Mouse (Mus musculus): ENCODE measurements around the gene Rbx1.

Gene Rbx1

DNA sequence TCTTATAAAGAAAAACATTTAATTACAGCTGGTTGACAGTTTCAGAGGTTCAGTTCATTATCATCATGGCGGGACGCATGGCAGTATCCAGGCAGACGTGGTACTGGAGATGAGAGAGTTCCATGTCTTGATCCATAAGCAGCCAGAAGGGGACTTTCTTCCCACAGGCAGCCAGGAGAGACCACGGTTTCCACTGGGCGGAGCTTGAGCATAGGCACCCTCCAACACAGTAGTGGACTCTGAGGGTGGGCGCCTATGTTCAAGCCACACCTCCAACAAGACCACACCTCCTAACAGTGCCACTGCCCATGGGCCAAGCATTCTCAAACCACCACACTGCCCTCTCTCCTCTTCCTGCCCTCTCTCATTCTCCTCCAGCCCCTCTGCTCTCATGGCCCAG lies 17.6 kb downstream of the Rbx1 start:
- no peak for DNase-seq (ENCODE audit: low spot score)

DNA sequence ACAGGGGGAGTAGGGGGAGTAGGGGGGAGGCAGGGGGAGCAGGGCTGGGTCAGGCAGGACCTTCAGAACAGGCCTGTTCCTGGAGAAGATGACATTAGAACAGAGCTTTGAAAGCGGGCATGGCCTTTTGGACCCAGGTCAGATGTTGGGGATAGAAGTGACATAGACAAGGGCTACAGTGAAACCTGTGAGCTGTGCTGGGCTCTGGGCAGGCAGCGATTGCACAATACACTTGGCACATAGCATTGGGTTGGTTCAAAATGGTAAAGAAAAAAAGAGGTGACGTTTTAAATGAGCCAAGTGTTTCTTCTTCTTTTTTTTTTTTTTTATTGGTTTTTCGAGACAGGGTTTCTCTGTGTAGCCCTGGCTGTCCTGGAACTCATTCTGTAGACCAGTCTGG lies 19.4 kb downstream of the Rbx1 start:
- no peak for DNase-seq (ENCODE audit: low spot score)

DNA sequence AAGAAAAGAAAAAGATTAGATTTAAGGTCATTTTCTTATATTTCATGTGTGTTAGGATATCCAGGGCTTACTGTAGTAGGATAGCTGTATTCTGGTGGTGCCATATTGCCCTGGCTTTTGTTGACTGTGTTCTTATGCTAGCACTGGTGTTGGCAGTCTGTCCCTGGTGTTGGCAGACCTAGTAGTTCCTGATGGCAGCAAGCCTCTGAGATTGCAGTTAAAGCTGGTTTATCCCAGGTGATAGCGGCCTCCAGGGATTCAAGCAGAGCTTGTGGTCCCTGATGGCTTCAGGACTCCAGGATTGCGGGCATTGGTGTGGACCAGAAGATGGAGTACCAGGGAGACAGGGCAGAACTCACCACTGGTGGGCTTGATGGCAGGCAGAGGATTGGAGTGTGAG lies 37.4 kb downstream of the Rbx1 start:
- DNase-seq (ENCODE audit: low spot score) = no peak

DNA sequence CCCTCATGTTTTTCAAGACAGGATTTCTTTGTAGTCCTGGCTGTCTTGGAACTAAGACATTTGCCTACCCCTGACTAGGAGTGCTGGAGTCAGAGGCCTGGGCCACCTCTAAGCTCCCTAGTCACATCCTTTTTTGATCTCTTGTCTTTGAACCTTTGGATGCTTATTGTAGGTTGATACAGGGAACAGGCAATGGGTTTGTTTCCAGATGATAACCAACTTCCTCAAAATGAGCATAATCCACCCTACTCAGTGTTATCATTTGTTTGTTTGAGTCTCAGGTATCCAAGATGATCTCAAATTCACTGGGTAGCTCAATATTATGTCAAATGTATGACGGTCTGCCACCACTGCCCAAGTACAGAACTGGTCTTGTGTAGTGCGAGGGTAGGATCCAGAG lies 37.9 kb downstream of the Rbx1 start:
- DNase-seq (ENCODE audit: low spot score) = no peak

DNA sequence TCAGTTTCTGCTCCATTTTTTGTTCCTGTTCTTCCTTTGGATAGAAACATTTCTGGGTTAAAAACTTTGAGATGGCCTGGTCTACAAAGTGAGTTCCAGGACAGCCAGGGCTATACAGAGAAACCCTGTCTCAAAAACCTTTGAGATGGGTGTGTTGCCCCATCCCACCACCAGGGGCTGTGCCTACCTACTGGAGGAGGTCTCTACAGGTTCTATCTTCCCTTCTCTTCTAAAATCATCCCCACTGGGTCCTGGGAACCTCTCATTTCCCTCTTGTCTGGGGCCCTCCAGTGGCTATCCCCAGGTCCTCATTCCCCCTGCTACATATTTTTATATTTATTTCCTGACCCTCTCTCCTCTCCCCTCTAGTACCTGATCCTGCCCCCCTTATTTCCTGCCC lies 41.1 kb downstream of the Rbx1 start:
- peak; percentile 36 for DNase-seq (ENCODE audit: low spot score)

DNA sequence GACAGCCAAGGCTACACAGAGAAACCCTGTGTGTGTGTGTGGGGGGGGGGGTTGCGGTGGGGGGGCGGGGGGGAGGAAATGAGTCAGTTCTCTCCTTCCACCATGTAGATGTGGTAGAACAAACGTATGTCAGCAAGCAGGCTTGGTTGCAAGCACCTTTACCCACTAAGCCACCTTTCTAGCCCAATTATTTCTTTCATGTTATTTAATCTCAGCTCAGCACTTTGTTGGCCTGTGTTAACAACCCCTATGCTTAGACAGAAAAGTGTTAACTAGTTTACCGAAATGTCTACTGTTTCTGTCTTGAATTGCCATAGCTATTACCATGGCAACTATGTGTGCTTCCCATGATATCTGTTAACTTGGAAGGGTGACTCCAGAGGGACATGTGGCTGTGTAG lies 44.5 kb downstream of the Rbx1 start:
- DNase-seq (ENCODE audit: low spot score) = no peak

DNA sequence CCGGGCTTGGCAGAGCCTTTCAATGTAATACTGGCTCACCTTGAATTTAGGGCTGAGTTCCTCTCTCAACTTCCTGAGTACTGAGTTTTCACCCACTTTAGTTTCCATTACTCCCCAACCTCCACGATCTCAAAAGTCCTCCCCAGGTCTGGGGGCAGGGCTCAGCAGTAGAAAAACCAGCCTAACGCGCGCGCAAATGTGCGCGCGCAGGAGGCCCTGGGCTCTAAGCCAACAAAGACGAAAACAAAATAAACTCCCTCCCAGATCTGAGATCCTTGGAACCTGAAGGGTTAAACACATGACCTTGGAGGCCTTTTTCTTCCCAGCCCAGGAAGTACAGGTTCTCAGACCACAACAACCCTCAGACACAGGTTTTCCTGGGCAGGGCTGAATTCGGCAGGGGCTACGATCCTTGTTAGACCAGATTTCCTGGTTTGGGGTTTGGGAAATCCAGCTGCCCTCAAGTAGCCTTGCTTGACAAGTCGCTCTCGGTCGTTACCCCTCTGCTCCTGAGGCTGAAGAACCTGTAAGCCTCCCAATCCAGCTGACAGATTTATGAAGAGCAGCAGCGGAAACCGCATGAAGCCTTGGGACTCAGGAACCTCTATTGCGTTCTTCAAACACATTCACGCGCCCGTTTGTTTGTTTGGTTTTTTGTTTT lies 45.6 kb downstream of the Rbx1 start:
- peak; percentile 14 for DNase-seq (ENCODE audit: low spot score)

DNA sequence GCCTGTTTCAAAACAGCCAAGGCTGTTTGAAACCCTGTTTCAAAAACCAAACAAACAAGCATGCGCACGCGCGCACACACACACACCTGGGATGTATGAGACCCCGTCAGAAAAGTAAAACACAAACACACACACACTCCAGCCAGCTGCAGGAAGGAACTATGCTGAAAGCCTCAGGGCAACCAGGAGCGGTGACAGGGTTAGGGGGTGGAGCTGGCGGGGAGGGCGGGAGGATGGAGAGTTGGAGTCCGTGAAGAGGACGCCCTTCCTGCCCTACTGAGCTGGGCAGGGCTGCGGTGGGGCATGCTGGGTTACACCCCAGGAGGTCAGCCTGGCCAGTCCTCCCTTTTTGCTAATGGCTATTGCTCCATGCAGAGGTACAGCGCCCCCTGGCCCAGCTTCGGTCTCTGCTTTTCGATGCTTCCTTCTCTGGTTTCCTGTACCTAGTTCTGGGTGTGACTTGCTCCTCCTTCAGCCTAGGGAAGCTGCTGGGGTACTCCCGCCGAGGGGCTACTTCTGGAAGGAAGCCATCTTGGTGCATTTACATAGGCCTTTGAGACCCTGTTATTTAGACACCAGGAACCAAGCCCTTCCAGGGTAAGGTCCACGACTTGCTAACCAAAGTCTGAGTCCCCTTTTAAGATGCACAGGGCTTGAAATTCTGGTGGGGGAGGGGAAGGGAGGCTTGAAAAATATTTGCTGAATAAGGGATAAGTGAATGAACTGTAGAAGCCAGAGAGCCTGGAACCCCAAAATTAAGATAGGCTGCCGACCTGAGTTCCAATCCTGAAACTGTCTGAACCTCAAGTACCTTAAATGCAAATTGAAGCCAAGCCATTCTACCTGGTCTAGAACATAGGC lies 48.2 kb downstream of the Rbx1 start:
- DNase-seq (ENCODE audit: low spot score) = peak; percentile 82

DNA sequence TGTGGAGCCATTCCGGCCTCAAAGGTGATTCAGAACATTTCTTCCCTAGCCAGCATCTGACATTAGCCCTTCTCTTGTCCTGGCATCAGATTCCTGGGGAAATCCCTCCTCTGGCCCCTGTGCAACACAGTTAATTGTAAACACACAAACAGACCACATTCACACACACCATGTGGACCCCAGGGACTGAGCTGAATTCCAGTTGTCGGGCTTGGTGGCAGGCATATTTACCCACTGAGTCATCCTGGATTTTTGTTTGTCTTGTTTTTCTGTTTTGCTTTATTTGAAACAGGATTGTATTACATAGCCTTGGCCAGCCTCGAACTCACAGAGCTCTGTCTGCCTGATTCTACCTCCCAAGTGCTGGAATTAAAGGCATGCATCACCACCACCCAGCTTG lies 49.1 kb downstream of the Rbx1 start:
- DNase-seq (ENCODE audit: low spot score) = no peak

DNA sequence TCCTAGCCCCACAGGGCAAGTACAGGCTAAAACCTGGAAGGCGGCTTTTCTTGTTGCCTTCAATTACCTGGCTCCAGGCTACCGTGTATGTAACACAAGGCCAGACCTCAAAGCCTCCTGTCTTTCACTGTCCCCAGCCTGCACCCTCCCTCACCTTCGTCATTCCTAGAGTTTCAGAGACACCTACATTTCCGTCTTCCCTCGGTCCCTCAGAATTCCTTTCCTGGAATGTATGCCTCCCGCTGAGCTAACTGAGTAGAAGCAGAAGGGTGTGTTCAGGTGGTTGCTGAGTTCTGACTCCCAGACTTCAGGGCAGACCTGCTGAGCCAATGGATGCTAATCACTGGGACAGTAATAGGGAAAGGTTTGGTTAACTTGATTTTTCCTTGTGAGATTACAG lies 51.9 kb downstream of the Rbx1 start:
- no peak for DNase-seq (ENCODE audit: low spot score)

DNA sequence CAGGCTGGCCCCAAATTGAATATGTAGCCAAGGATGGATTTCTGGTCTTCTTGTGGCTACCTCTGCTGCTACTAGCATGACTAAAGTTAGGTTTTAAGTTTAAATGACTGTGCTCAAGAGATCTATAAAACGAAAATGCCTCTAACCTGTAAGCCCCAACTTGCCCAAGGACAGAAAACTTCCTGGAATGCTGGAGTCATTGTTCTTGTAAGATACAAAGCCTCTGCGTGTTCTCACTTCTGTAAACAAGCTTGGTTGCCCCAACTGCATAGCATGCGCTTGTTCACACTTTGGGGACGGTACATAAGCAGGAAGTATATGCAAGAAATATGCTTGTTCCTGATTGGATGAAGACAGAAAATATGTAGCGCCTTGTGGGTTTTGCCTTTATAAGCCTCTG lies 52.7 kb downstream of the Rbx1 start:
- no peak for DNase-seq (ENCODE audit: low spot score)

DNA sequence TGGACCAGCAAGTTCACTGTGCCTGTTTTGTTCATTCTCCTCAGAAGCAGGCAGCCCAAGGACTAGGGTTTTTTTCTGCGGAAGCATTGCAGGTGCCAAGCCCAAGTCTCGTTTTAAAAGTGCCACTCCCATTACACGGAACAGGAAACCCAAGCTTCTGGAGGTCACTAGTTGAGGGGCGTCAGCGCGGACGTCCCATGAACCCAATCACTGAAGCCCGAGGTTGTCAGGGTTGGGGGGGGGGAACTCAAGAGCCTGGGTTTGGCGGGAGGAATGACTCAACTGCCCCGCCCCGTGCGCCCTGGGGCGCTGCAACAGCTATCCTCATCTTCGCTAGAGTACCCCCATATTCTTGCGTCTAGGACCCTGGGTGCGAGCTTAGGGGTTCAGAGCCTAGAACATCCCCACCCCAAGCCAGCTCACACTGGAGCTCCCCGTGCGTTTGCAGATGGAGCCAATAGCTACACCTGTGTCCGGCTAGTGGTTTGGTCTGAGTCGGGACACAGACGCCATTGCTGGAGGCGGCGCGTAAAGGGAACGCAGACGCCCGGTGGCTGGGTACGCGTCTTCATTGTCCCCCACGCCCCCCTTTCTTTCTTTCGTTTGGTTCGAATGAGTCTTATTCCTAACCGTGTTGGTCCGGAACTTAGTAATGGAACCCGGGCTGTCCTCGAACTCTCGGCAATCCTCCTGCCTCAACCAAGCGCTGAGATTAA lies 56.1 kb downstream of the Rbx1 start:
- DNase-seq (ENCODE audit: low spot score) = peak; percentile 74

DNA sequence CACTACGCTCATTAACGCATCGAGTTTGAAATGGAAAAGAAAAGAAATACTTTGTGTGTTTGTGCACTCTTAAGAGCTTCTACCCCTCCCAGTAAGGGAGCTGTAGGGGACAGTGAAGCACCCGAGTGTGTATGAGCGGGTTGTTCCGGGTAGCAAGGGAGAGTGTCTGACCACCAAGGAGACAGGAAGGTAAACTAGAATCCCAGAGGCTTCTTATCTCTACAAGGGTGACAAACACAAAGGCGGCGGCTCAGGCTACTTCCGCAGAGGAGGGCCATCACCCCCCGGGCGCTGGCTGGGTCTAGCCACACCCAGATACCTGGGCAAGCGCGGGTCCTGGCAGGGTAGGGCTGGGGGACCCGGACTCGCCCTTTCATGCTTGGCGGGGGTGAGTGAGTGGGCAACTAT lies 56.7 kb downstream of the Rbx1 start:
- DNase-seq (ENCODE audit: low spot score) = no peak

DNA sequence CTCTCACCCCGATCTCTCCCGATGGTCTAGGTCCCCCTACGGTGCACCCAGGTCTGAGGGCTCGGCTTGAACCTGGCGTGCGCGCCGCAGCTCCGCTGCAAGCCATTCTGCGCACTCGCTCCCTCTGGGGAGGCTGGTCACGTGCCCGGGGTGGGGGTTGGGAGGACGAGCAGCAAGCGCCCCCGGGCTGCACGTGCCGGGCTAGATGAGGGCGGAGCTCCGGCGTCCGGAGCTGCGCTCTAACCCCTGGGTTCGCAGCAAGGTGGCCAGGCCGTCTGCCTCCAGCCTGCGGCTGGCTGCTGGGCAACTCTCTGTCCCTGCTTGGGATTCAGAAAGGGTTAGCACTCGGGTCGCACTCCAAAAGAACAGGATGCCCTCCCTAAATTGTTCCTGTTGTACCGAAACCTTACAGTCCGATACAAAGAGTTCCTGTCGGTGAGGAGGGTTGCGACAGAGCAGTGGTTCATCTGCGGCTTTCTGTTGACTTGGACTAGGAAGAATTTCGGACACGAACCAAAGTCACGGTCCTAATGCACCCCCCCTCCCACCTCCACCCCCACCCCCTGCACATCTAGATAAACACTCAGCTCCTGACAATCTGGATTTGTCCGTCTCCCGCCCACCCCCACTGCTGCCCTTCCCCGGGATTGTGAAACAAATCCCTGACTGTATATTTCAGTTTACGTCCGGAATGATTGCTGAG lies 57.2 kb downstream of the Rbx1 start:
- DNase-seq (ENCODE audit: low spot score) = peak; percentile 94

DNA sequence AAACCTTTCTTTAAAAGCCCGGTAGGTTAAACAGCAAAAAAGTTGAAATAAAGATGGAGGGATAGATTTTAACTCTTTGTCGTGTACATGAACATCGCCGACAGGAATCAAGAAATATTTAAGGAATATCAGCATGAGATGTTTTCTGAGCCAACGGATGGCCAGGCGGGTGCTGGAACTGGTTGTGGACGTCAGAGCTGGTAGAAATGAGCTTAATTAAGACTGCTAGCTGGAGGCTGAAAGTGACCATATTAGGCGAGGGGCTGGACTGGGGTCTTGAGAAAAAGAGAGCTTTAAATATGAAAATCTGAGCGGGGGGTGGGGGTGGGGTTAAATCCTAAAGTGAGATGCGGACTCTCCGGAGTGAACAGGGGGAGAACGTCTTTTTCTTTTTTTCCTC lies 57.8 kb downstream of the Rbx1 start:
- DNase-seq (ENCODE audit: low spot score) = peak; percentile 70

Measured in embryo, embryonic 10.5 days (tissue).